Mouse (Mus musculus): ENCODE measurements around the gene St5. TPM values are rescaled to one million over a fixed set of nuclear protein-coding genes. Genes with fewer than 3 reads are reported as not detected.

St5 gene
- polyA plus RNA-seq, 1 experiment from 2014 or later: 50.5 TPM

GRCm38 (mm10) chr7:109616034-109616979 lies 87.1 kb downstream of the St5 start:
- H3K36me3 ChIP-seq: no peaks in the 10 kb centered on the region
- peak; percentile 95 for ATAC-seq (ENCODE audit: insufficient number of reproducible peaks, insufficient read depth, low FRiP score, low TSS enrichment)
- H3K4me2 ChIP-seq (replicated peaks): peak overlapping the region; percentile 59
- H3K4me3 ChIP-seq: peak overlapping the region; percentile 32
- peaks cover 51% of the 10 kb centered on the region for H3K4me1 ChIP-seq
- H3K9ac ChIP-seq: 0 out of 2 replicates have a peak overlapping the region, but pooled peaks have one; percentile 33
- H3K9me3 ChIP-seq: no peaks in the 10 kb centered on the region
- WGBS: 2% methylated on average over 25 of the region's 25 CpGs
- H3K27ac ChIP-seq: peak overlapping the region; percentile 83
- H3K27me3 ChIP-seq: no peaks in the 10 kb centered on the region

GRCm38 (mm10) chr7:109615601-109616000 lies 87.8 kb downstream of the St5 start:
- Histone ChIP-seq H3K27ac (peak overlapping the region; percentile 83), H3K4me2 (replicated peaks) (peak overlapping the region; percentile 59), H3K4me1 (peaks cover 48% of the 10 kb centered on the region), H3K36me3 (no peaks in the 10 kb centered on the region), H3K9ac (no peak overlapping the region), H3K9me3 (no peaks in the 10 kb centered on the region), H3K4me3 (peak overlapping the region; percentile 32), H3K27me3 (no peaks in the 10 kb centered on the region)
- ATAC-seq (ENCODE audit: insufficient number of reproducible peaks, insufficient read depth, low FRiP score, low TSS enrichment): no peak
- whole genome bisulfite sequencing: 28% methylated on average over 4 of the region's 4 CpGs

GRCm38 (mm10) chr7:109614939-109615338 lies 88.5 kb downstream of the St5 start:
- H3K36me3 ChIP-seq: no peaks in the 10 kb centered on the region
- WGBS: 20% methylated on average over 4 of the region's 4 CpGs
- H3K27me3 ChIP-seq: no peaks in the 10 kb centered on the region
- peak overlapping the region; percentile 32; the same call in 1 of the 2 replicates for H3K4me3 ChIP-seq
- peak overlapping the region; percentile 83 for H3K27ac ChIP-seq
- no peak overlapping the region; the same call in 1 of the 2 replicates for H3K9ac ChIP-seq
- H3K9me3 ChIP-seq: no peaks in the 10 kb centered on the region
- no peak for ATAC-seq (ENCODE audit: insufficient number of reproducible peaks, insufficient read depth, low FRiP score, low TSS enrichment)
- peaks cover 51% of the 10 kb centered on the region for H3K4me1 ChIP-seq
- H3K4me2 ChIP-seq (replicated peaks): peak overlapping the region; percentile 59

GRCm38 (mm10) chr7:109613531-109614021 lies 89.8 kb downstream of the St5 start:
- WGBS: 45% methylated on average over 5 of the region's 5 CpGs

GRCm38 (mm10) chr7:109613051-109613450 lies 90.4 kb downstream of the St5 start:
- H3K27me3 ChIP-seq: no peaks in the 10 kb centered on the region
- WGBS: 69% methylated on average over 2 of the region's 3 CpGs
- no peaks in the 10 kb centered on the region for H3K36me3 ChIP-seq
- H3K9me3 ChIP-seq: no peaks in the 10 kb centered on the region
- no peak overlapping the region for H3K4me2 ChIP-seq (replicated peaks)
- peaks cover 56% of the 10 kb centered on the region for H3K4me1 ChIP-seq
- ATAC-seq (ENCODE audit: insufficient number of reproducible peaks, insufficient read depth, low FRiP score, low TSS enrichment): no peak
- no peak overlapping the region; the same call in 1 of the 2 replicates for H3K9ac ChIP-seq
- H3K4me3 ChIP-seq: no peak overlapping the region
- H3K27ac ChIP-seq: peak overlapping the region; percentile 70

More at GRCm38 (mm10) chr7:109613531-109614021, 89.8 kb downstream of the St5 start:
- no peak overlapping the region for H3K4me3 ChIP-seq
- H3K4me1 ChIP-seq: peaks cover 56% of the 10 kb centered on the region
- H3K9ac ChIP-seq: no peak overlapping the region
- ATAC-seq (ENCODE audit: insufficient number of reproducible peaks, insufficient read depth, low FRiP score, low TSS enrichment): no peak
- H3K4me2 ChIP-seq (replicated peaks): 0 out of 2 replicates have a peak overlapping the region, but pooled peaks have one; percentile 12
- H3K9me3 ChIP-seq: no peaks in the 10 kb centered on the region
- peak overlapping the region; percentile 18 for H3K27ac ChIP-seq
- no peaks in the 10 kb centered on the region for H3K27me3 ChIP-seq
- no peaks in the 10 kb centered on the region for H3K36me3 ChIP-seq

DNA sequence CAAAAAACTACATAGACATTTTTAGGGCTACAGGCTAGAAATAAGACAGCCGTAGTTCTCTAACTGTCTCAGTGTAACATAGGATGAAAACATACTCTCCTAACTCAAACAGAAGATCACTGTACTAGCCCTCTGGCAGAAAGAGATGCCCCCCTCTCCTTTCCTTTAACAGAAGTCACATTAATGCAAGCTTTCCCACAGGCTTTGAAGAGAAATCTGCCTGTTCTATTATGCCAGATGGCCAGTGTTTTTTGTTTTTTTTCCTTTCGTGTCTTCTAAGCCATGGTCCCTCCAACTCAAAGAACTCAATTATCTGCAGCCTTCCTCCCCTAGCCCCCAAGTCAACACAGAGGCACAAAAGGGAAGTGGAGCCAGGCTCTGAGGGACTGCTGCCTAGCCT lies 90.9 kb downstream of the St5 start:
- Histone ChIP-seq H3K4me2 (replicated peaks) (no peak overlapping the region), H3K27ac (peak overlapping the region; percentile 70; the same call in 1 of the 2 replicates), H3K9ac (no peak overlapping the region), H3K36me3 (no peaks in the 10 kb centered on the region), H3K4me1 (peaks cover 56% of the 10 kb centered on the region), H3K4me3 (no peak overlapping the region), H3K27me3 (no peaks in the 10 kb centered on the region), H3K9me3 (no peaks in the 10 kb centered on the region)
- 32% methylated on average over 2 of the region's 2 CpGs for WGBS
- ATAC-seq (ENCODE audit: insufficient number of reproducible peaks, insufficient read depth, low FRiP score, low TSS enrichment): no peak

- whole genome bisulfite sequencing: 92% methylated on average over 2 of the region's 2 CpGs
- Histone ChIP-seq H3K4me3 (no peak overlapping the region), H3K9ac (no peak overlapping the region), H3K4me2 (replicated peaks) (no peak overlapping the region), H3K27me3 (no peaks in the 10 kb centered on the region), H3K9me3 (no peaks in the 10 kb centered on the region), H3K27ac (no peak overlapping the region), H3K4me1 (peaks cover 34% of the 10 kb centered on the region), H3K36me3 (no peaks in the 10 kb centered on the region)
- no peak for ATAC-seq (ENCODE audit: insufficient number of reproducible peaks, insufficient read depth, low FRiP score, low TSS enrichment)
Observed at GRCm38 (mm10) chr7:109610348-109610747, 93.1 kb downstream of the St5 start.

DNA sequence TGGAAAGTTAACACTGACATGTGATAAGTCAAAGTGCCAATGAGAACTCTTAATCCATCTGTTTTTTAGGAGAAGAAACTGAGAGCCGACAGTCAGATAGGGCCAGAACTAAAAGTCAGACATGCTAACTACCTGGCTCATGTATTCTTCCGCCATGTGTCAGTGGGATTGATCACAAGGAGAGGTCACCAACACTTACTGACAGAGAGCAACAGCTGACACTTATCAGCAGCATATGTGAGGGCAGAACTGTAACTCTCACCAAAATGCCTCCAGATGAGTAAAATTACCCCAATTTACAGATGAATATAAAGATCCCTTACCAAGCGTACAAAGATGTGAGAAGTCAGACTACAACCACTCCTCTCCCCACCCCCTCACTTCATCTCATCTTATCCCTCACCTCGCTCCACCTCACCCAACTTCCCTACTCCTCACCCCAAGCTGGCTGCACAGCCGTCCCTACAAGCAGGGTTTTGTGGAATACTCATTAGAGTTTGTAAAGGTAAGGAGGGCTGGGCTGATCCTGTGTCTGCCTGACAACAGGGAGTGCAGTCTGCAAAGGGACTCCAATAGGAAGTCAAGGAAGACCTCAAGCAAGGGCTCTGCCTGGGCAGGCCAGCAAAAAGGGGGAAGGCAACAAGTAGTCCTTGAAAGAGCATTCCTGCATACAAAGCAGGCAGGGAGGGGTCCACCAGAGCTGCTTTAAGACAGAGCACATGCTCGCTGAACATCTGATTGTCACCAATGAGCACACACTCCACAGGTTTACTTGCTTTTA lies 93.7 kb downstream of the St5 start:
- peaks cover 29% of the 10 kb centered on the region for H3K4me1 ChIP-seq
- no peaks in the 10 kb centered on the region for H3K27me3 ChIP-seq
- WGBS: 41% methylated on average over 6 of the region's 6 CpGs

DNA sequence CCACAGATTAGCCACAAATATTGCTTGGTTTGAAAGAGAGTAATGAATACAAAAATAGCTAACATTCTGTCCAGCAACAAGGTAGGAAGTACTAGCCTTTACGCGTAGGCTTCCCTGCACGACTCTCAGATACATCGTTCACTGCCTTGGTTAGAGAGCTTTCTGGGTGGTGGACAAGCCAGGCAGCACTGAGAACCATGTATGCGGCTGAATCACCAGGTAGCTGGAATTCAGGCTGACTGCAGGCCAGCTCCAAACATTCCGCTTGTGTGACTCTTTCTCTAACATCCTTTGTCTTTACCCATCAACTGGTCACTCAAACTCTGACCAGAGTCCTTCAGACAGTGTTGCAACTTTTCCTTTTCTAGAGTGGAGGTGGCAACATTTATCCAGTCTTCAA lies 94.6 kb downstream of the St5 start:
- no peak overlapping the region for H3K4me3 ChIP-seq
- no peak for ATAC-seq (ENCODE audit: insufficient number of reproducible peaks, insufficient read depth, low FRiP score, low TSS enrichment)
- WGBS: 92% methylated on average over 6 of the region's 6 CpGs
- no peak overlapping the region for H3K9ac ChIP-seq
- H3K27me3 ChIP-seq: no peaks in the 10 kb centered on the region
- peaks cover 25% of the 10 kb centered on the region for H3K4me1 ChIP-seq
- no peaks in the 10 kb centered on the region for H3K36me3 ChIP-seq
- no peak overlapping the region for H3K4me2 ChIP-seq (replicated peaks)
- H3K27ac ChIP-seq: no peak overlapping the region
- no peaks in the 10 kb centered on the region for H3K9me3 ChIP-seq

More for the DNA sequence above, 93.7 kb downstream of the St5 start:
- H3K9ac ChIP-seq: no peak overlapping the region
- no peak overlapping the region; the same call in 1 of the 2 replicates for H3K27ac ChIP-seq
- H3K36me3 ChIP-seq: no peaks in the 10 kb centered on the region
- no peak for ATAC-seq (ENCODE audit: insufficient number of reproducible peaks, insufficient read depth, low FRiP score, low TSS enrichment)
- no peak overlapping the region for H3K4me2 ChIP-seq (replicated peaks)
- no peak overlapping the region for H3K4me3 ChIP-seq
- H3K9me3 ChIP-seq: no peaks in the 10 kb centered on the region

- H3K27me3 ChIP-seq: no peaks in the 10 kb centered on the region
- WGBS: 64% methylated on average over 7 of the region's 7 CpGs
- peaks cover 18% of the 10 kb centered on the region; the same call in 1 of the 2 replicates for H3K4me1 ChIP-seq
Observed at GRCm38 (mm10) chr7:109606994-109607610, 96.3 kb downstream of the St5 start.

DNA sequence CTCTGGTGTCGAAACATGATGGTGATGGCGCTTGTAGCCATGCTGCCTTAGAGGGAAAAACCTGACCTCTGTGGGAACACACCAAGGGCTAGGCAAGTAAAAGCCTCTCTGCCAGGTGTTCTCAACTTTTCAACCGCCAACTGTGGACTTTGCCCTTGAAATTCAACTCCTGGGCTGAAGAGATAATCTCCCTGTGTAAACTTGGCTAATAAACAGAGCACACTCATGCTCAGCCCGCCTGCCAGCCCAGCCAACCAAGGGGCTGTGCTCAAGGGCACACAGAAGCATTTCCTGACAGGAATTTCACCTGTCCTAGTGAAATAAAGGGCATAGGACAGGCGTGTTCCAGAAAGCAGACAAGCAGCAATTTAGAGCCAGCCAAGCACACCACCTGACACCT lies 100.8 kb downstream of the St5 start:
- 67% methylated on average over 5 of the region's 5 CpGs for WGBS
- no peak overlapping the region for H3K9ac ChIP-seq
- 0 out of 2 replicates have a peak, but pooled peaks cover 3% of the 10 kb centered on the region for H3K36me3 ChIP-seq
- no peaks in the 10 kb centered on the region for H3K9me3 ChIP-seq
- H3K4me1 ChIP-seq: peaks cover 6% of the 10 kb centered on the region; the same call in 1 of the 2 replicates
- H3K4me2 ChIP-seq (replicated peaks): no peak overlapping the region
- no peak overlapping the region for H3K27ac ChIP-seq
- no peak overlapping the region for H3K4me3 ChIP-seq
- ATAC-seq (ENCODE audit: insufficient number of reproducible peaks, insufficient read depth, low FRiP score, low TSS enrichment): no peak
- H3K27me3 ChIP-seq: no peaks in the 10 kb centered on the region

More at GRCm38 (mm10) chr7:109606994-109607610, 96.3 kb downstream of the St5 start:
- Histone ChIP-seq H3K9ac (no peak overlapping the region), H3K27ac (no peak overlapping the region), H3K36me3 (0 out of 2 replicates have a peak, but pooled peaks cover 3% of the 10 kb centered on the region), H3K4me2 (replicated peaks) (no peak overlapping the region), H3K9me3 (no peaks in the 10 kb centered on the region), H3K4me3 (no peak overlapping the region)
- ATAC-seq (ENCODE audit: insufficient number of reproducible peaks, insufficient read depth, low FRiP score, low TSS enrichment): no peak
